Mouse (Mus musculus): Measurements from ENCODE around the gene Upp1.
A peak's percentile ranks its signal among the peaks of the same experiment; 100 is the strongest.
"Not testable (repeated sequence)": the region's sequence is repeated elsewhere in the genome, so short reads cannot be mapped to it uniquely, and the experiment has no call there.

Upp1 gene

GRCm38 (mm10) chr11:9118050-9118420, at the start of gene Upp1:
Gene Upp1 (plus strand): TSS chr11:9118103.
- DNase-seq (ENCODE audit: low spot score in 2 of 2): no peak

- no peak for DNase-seq (ENCODE audit: low spot score in 2 of 2)
Measured at GRCm38 (mm10) chr11:9076444-9076843, 41.5 kb upstream of the Upp1 start.

GRCm38 (mm10) chr11:9113189-9113588, 4.7 kb upstream of the Upp1 start:
- DNase-seq (ENCODE audit: low spot score in 2 of 2): no peak

- no peak for DNase-seq (ENCODE audit: low spot score in 2 of 2)
Measured at GRCm38 (mm10) chr11:9115367-9116120, 2.4 kb upstream of the Upp1 start.

GRCm38 (mm10) chr11:9116121-9116520, 1.8 kb upstream of the Upp1 start:
- DNase-seq (ENCODE audit: low spot score in 2 of 2): no peak

- DNase-seq (ENCODE audit: low spot score in 2 of 2): no peak
Measured at GRCm38 (mm10) chr11:9116916-9117315, 987 bp upstream of the Upp1 start.

- peak in 1 of 2 experiments; percentile 26 for DNase-seq (ENCODE audit: low spot score in 2 of 2)
Measured at GRCm38 (mm10) chr11:9117358-9118049, 399 bp upstream of the Upp1 start.

GRCm38 (mm10) chr11:9118421-9119121, 668 bp downstream of the Upp1 start:
- DNase-seq (ENCODE audit: low spot score in 2 of 2): peak in 1 of 2 experiments; percentile 31

GRCm38 (mm10) chr11:9119231-9120020, 1.5 kb downstream of the Upp1 start:
- DNase-seq (ENCODE audit: low spot score in 2 of 2): no peak

- DNase-seq (ENCODE audit: low spot score in 2 of 2): no peak
Measured at GRCm38 (mm10) chr11:9122315-9122714, 4.4 kb downstream of the Upp1 start.

- DNase-seq (ENCODE audit: low spot score in 2 of 2): no peak
Measured at GRCm38 (mm10) chr11:9126373-9127107, 8.6 kb downstream of the Upp1 start.

GRCm38 (mm10) chr11:9128110-9128509, 10.2 kb downstream of the Upp1 start:
- no peak for DNase-seq (ENCODE audit: low spot score in 2 of 2)

- no peak for DNase-seq (ENCODE audit: low spot score in 2 of 2)
Measured at GRCm38 (mm10) chr11:9129528-9129927, 11.6 kb downstream of the Upp1 start.

GRCm38 (mm10) chr11:9131688-9132087, 13.8 kb downstream of the Upp1 start:
- DNase-seq (ENCODE audit: low spot score in 2 of 2): no peak

- no peak for DNase-seq (ENCODE audit: low spot score in 2 of 2)
Measured at GRCm38 (mm10) chr11:9135589-9136246, 17.8 kb downstream of the Upp1 start.

- peak; percentile 55 to 73 for DNase-seq (ENCODE audit: low spot score in 2 of 2)
Measured at GRCm38 (mm10) chr11:9136471-9136870, 18.6 kb downstream of the Upp1 start.

- no peak for DNase-seq (ENCODE audit: low spot score in 2 of 2)
Measured at GRCm38 (mm10) chr11:9145113-9145512, 27.2 kb downstream of the Upp1 start.

GRCm38 (mm10) chr11:9146115-9146514, 28.2 kb downstream of the Upp1 start:
- DNase-seq (ENCODE audit: low spot score in 2 of 2): no peak

GRCm38 (mm10) chr11:9146683-9147082, 28.8 kb downstream of the Upp1 start:
- no peak for DNase-seq (ENCODE audit: low spot score in 2 of 2)

GRCm38 (mm10) chr11:9148206-9148605, 30.3 kb downstream of the Upp1 start:
- DNase-seq (ENCODE audit: low spot score in 2 of 2): no peak

GRCm38 (mm10) chr11:9150403-9150802, 32.5 kb downstream of the Upp1 start:
- not testable (repeated sequence) for DNase-seq (ENCODE audit: low spot score in 2 of 2)
